Mouse (Mus musculus) layer of hippocampus, postnatal 25 days (tissue): ENCODE results near the gene Tssk2. TPM values are rescaled to one million over a fixed set of nuclear protein-coding genes. Genes with fewer than 3 reads are reported as not detected.

Experiments used
- DNase-seq, 2 experiments: peaks; one replicate each; pipeline ENCODE4 v3.0.0; 2022; ENCODE audit warnings: mixed read lengths in 2 of 2, low spot score in 1 of 2; ENCODE audit errors: extremely low spot score in 1 of 2
- total RNA-seq, 2 experiments: library from RNA; stranded (reverse); gene quantifications; 2 replicates each; pipeline ENCODE4 v1.2.3; 2021

The Tssk2 gene
- total RNA-seq, 2 experiments from 2014 or later = not detected

DNA sequence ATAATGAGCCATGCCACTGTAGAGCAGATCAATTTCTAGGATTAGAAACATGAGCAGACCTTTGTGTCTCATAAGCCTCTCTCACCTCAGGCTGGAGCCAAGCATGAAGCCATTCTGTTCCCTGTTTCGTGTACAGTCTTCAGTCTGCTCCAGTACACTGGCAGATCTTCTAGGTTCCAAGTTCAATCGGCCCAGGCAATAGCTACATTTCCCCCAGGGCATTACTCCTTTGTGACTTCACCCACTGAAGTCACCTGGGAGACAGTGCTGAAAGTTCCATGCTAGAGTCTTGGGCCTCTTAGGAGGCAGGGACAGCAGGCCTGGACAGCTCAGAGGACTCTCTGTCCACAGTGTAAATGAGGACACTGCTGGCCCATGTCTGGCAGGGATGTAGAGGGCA is 4.5 kb upstream of the Tssk2 start, which contains the start of gene Tssk1:
Gene Tssk1, plus strand, starts transcription at position 301 of the 400 bp plus-strand sequence.
- no peak for DNase-seq

DNA sequence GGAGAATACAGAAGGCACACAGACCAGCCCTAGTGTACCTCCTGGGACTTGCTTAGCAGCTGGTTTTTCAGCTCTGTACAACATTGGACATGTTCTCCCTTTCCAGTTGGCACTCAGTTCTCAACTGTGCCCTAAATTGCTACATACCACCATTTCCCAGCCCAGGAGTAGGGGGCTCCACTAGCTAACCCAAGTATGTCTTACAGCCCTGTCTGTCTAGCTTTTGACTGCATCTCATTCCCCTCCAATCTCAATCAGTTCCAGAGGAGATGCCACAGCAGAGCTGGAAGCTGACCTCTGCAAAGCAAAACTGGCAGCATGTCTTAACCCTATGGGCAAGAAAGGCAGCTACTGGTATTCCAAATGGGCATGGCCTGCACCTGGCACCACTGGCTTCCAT is 2.3 kb upstream of the Tssk2 start:
- DNase-seq = no peak

DNA sequence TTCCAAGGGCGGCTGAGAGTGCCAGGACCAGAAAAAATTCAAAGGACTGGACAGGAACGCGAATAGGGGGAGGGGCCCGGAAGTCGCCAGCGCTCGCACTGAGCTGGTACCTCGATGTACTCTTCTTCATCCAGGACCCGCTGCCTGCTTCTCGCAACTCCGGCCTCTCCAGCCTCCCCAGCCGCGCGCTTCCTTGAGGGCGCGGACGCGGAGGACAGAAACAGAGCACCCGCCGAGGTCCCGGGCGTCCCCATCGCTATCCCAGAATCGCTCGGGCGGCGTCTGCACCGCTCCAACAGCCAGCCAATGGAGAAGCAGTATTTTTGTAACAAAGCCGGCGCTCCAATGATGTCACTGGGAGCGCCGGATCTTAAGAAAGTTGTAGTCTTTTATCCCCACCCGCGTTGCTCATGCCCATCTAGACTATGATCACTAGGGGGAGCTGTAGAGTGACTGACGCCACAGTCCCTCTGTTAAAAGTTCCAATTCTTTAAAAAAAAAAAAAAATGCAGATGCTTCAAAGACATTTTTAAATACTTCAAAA is 12.7 kb downstream of the Tssk2 start, which contains the start of gene Ess2:
Gene Ess2, minus strand, starts transcription at position 297 of the 544 bp plus-strand sequence.
- peak; percentile 75 to 83 for DNase-seq

DNA sequence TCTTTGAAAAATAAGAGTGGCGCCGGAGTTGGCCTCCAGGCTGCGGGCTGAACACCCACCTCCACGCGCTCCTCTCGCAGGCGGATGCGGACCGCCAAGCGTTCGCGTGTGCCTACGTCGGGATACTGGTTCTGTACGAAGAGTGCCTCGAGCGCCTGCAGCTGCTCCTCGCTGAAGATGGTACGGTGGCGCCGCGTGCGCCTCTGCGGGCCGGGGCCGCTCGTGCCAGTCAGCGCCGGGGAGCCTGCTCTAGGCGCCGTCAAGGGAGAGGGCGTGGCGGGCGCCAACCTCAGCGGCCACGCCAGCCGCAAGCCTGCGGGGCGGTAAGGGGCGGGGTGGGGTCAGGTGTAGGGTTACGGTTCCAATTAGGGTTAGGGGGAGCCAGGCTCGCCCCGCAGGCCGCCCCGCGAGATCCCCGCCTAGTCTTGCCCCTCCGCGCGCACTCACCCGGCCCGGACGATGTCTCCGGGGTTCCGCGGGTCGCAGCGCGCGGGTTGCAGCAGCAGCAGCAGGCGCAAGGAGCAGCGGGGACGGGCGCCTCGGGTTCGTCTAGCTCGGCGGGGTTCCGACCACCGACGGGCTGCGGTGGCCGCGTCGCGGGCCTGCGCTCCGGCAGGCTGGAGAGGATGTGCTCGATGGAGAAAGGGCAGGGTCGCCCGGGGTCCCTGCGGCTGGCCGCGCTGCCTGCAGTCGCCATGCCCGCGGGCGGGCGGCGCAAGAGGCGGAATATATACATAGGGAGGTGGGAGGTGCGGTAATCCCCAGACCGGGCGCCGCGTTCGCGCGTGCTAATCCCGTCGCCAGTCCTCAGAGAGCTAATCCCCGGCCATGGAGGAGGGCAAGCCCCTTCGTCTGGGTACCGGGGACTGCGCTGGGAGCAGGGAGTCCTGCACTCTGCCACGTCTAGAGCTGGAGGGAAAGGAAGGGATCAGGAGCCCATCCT is 16.1 kb downstream of the Tssk2 start, which contains the start of gene Gsc2:
Gene Gsc2, minus strand, starts transcription at position 753 of the 943 bp plus-strand sequence.
- DNase-seq = no peak

DNA sequence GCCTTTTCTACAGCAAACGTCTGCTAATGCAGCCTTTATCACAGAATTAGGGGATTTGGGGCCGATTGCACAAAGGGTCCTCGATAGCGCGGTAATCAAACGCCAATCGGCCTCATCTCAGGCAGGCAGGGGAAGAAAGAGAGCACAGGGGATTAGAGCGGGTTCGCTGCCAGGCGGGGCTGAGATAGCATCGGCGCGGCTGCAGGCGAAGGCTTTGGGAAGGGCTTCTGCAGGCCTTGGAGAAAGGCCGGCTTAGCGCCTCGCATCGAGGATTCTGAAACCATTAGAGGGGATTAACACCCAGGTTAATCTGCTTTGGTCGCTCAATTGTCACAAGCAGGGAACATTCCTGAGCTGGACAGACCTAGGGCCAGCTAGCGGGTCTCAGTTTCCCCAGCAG is 22.1 kb downstream of the Tssk2 start:
- no peak for DNase-seq

DNA sequence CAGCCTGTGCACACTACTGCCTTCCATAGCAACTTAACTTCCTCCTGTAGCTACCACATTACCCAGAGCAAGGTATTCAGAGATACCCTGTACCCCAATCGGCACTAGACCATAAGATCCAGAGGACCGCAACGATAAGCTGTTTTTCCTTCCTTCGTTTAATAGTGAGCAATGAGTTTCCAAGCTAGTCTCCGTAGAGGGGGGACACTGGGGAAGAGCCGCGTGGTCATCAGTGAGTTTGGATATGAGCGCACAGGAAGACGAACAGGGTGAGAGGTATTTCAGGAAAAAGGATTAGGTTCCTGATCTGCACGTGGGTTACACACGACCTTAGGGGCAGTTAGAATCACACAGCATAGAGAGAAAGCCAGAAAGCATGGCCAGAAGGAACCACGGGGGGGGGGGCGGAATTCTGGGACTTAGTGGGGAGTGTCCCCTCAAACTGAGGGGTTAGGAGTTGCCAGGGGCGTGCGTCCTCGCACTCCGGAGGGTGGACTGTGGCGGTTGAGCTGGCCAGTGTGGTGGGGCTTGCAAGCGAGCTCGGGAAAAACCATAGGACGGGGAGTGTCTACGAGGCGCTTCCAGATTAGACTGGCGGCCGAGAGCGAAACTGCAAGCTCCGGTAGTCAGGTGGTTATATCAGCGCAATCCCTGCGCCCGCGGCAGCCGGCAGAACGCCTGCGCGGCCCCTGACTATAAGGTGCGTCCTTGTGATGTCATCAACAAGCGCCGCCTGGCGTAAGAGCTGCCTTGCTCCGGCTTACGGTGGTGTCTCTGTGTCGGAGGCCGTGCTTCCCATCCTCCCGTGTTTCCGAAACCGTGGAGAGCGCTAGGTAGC is 23.1 kb downstream of the Tssk2 start:
- peak; percentile 91 to 96 for DNase-seq

DNA sequence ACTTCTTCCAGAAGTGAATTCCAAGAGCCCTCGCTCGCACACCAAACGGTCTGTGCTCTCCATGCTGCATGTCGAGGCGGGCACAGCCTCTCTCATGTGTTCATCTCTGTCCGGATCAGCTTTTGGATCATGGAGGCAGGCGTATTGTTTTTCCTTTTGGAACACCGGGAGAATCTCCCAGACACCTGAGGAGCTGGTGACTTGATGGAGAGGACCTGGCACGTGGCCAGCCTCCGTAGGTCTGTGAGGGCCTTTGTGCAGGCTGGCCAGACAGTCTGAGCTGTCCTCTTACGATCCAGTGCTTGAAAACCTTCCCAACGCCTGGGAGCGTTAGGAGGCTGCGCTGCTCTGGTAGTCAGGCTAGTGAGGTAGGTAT is 23.7 kb downstream of the Tssk2 start:
- no peak for DNase-seq

DNA sequence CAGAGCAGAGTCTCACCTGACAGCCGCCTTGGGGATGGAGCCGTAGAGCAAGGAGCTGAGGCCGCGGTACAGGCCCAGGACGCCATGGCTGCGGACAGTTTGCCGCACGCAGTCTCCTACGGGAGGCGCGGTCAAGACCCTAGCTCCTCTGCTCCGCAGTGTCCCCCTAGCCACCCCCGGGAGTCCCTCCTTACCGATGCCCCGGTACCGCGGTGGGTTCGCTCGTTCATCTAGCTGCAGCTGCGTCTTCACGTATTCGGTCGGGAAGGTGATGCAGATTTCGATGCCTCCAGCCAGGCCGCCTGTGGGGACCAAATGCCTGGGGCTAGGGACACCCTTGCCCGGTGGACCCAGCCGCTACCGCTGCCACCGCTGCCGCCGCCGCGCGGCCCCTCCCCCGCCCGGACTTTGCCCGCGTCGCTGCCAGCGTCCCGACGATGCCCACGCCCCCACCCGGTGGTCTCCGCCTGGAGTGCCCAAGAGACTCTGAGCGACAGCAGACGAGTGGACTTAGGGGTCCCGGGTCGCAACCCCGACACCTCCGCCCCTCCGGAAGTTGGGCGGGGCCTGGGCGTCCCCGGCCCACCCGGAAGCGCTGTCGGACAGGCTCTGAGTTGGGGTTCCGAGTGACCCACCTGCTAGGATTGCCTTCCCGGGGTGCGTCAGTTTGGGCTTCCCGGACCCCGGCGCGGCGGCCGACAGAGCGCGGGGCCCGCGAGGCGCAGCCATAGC is 29.1 kb downstream of the Tssk2 start:
- peak; percentile 40 to 42 for DNase-seq

DNA sequence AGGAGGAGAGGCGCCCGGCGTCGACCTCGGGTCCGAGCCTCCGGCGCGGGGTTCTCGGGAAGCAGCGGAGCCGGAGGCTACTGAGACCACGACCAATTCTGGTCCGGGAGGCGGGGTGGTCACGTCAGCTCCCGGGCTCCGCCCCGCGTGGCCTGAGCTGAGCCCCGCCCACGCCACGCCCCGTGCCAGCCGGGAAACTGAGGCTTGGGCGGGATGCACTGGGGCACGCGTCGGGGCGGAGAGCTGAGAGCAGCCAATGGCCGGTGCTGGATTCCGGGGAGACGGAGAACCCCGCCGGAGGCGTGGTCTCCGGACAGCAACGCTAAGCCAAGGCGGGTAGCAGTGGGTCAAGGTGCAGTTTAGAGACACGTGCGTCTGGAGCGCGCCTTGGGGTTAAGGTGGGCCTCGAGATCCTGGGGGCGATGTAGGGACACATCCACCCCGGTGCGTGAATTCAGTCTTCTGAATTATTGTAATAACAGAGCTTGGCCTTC is 29.7 kb downstream of the Tssk2 start, which contains the start of gene Slc25a1:
Gene Slc25a1, minus strand, starts transcription at position 133 of the 494 bp plus-strand sequence.
- peak; percentile 72 to 77 for DNase-seq

DNA sequence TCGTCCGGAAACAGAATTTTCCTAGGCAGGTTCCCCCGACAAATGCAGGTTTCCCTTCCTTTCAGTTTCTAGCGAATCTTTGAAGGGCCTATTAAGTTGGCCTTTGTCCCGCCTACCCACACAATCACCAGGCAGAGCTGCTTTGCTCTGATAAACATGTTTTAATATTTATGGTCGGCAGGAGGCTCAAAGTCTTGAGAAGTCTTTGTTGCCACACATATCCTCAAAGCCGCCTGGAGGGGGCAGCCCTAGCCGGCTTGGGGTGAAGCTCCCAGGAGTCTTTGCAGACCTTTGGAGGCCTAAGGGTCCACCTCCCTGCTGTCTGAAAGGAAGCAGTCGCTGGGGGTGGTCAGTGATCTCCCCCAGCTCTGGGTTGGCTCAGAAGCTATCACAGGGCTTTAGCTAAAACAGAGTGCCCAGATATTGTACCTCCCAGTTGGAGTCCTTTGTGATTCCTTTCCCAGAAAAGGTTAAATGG is 30.2 kb downstream of the Tssk2 start:
- DNase-seq = peak in 1 of 2 experiments; percentile 43

DNA sequence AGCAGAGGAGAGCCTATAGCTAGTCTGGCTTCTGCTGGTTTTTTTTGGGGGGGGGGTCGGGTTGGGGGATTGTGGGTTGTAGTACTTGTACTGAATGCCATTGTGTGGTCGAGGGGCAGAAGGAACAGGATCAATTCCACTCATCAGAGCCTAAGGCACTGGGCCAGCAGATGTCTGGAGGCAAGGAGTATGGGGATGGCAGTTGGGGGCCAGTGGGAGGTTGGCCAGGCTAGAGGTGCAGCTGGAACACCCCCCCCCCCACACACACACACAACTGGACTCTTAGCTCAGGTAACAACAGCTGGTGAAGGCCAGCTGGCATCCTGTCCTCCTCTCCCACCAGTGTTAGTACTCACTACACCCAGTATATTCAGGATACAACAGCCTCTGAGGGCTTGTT is 30.8 kb downstream of the Tssk2 start:
- DNase-seq = no peak

DNA sequence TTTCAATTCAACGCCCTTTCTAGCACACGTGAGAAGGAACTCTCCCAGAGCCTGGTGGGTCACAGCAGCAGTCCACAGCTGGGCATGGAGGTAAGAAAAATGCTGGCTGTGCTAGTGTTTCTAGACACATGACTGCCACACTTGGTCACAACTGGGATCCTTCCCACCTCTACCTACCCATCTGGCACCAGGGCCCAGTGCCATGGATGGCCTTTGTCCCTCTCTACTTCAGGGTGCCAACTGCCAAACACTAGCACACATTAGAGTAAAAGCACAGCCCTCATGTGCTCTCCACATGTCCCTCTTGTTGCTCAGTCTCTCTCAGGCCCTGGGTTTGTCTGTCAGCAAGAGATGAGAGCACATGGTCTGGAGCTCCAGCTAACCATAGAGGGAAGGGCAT is 31.2 kb downstream of the Tssk2 start:
- no peak for DNase-seq

DNA sequence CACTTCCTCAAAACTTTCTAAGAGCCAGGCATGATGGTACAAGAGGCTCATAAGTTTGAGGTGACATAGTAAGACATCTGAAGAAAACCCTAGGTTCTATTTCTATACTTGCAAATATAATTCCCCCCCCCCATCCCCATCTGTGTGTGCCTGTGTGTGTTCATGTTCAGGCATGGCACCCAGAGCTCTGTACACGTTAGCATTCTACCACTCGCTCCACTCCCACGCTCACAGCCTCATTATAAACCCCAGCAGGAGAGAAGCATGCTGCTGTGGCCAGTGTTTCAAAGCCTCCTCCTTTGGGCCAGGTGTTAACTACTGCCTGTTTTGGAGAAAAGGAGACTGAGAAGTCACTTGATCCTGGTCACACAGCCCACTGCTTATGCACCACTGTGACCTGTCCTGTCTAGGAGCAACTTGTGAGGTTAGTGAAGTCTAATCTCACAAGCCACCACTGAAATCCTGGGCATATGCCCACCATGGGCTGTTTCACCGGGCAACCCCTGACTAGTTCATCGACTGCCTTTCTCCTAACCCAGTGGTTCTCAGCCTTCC is 33.5 kb downstream of the Tssk2 start:
- no peak for DNase-seq

DNA sequence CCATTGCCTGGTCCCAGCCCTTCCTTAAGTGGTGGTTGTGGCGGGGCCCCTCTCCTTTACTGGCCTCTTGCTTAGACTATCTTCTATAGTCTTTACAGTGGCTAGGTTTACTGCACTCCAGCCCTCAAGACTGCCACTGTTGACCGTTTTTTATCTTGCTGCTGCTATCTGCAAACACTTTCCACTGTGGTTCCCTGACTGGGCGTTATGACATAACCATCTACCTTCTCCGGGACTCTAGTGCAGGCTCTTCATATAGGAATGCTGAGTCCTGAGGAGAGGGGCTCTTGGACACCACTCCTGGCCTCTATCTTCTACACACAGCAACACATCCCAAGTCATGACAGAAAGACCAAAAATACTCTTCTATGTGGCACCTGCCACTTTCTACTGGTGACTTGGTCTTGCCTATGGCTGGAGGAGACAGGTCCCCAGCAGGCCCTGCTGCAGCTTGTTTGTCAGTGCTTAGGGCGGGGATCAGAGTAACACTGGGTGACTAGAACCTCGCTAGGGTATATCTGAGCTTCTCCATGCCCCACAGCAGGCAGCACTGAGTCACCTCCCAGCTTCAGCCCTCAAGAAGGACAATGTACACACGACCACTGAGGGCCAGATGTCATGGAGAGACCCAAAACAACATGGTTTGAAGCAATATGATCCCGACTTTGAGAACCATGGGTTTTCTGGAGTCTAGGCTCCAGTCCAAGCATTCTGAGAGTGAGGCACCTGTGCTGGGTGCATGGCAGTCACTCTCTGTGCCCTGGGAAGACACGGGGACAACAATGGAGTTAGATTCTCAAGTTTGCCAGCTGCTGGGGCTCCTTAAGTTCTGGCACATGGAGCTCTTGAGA is 35.4 kb downstream of the Tssk2 start:
- no peak for DNase-seq

DNA sequence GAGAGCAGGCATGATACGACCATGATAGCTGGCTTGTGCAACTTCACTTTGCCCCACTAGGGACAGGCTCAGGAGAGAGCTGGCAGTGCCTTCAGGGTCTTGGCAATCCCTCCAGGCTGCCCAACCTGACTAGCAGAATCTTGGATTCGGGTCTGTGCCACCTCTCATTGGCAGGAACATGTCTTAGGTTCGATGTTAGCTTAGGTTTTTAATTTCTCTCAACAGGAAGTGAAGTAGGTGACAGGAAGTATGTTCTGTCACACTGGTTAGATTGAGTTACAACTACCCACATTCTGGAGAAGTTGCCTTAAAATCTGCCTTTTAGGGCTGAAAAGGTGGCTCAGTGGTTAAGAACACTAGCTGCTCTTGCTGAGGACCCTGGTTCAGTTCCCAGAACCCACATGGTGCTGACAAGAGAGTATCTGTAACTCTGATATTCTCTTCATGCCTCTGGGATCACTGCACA is 36.0 kb downstream of the Tssk2 start:
- DNase-seq = no peak

DNA sequence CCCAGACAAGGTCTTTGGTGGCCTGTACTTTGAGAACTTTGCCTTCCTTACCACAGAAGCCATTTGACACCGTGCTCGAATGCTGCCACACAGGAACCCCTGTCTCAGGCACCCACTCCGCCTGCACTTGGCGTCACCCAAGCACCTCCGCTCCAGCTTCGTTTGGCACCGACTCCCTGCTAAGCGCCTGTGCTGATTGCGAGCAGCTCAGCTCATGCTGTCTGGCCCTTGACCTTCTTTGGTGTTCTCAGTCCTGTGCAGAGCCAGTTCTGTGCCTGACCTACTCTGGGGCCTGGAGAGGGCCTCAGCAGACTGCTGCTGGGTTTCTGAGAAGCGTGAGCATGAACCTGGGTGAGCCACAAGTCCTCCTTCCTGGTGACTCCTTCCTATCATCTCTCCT is 38.3 kb downstream of the Tssk2 start:
- DNase-seq = no peak

DNA sequence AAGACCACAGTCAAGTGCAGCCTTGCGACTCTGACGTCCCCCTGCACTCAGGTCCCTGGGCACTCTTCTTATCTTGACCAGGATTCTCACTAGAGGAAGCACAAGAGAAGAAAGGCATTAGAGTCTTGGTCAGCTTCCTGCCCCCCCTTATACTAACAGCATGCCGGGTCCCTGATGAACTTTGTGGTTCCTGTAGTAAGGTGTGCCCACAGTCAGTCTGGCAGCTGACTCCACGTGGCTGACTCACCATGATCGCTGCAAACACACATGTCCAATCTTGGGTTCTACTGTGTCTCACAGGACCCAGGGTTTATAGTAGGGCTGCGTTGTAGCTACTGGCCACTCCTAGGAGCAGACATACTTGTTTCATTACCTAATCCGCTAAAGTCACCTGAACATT is 39.8 kb downstream of the Tssk2 start:
- DNase-seq = no peak

DNA sequence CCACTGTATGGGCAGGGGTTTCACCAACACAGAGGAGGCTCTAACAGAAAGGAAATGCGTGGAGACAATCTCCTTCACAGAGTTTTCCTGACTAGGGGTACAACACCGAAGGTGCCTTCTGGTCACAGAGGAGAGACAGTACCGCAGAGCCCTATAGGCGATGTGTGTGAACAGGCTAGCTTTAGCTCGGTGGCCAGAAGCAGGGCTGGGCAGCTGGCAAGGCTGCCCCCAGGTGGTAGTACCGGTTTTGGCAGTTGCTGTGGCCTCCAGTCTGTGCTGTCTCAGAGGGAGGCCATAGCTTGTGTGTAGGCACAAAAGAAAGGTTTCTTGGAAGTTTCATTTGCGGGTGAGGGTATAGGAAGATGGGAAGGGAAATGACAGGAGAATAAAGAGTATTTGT is 40.4 kb downstream of the Tssk2 start:
- DNase-seq = peak in 1 of 2 experiments; percentile 52
